Mouse (Mus musculus) megakaryocyte, embryonic 14.5 days (primary cell): ENCODE measurements around the gene Lcn4.

ENCODE experiments used
- FLI1 ChIP-seq: IDR thresholded peaks from 2 replicates; pipeline ENCODE4 v1.6.1; 2012; ENCODE audit warnings: low read length, inconsistent platforms, mixed read lengths
- GATA1 ChIP-seq: IDR thresholded peaks from 3 replicates; pipeline ENCODE4 v1.6.1; 2012; ENCODE audit warnings: mixed read lengths, low read length, inconsistent platforms, borderline replicate concordance

DNA sequence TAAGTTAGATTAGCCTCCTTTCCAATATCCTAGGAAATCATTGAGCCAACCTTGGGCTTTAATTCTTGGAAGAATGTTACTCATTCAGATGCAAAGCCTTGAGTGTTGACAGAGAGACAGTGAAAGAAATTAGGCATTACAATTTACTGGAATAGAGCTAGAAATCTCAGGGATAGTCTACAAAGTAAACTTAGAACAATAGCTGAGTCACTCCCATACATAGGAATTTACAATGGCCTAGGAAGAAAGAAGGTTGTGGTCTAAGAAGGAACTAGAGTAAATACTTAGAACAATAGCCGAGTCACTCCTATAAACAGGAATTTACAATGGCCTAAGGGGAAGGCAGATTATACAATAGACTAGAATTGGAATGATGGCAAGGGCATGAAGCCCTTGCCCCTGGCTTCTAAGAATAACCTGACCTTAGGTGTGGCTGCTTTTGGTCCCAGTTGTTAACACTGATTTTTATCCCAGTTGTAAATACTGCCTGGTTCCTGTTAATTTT is 15.1 kb upstream of the Lcn4 start:
- TF ChIP-seq GATA1 = no peak
- no peak for TF ChIP-seq FLI1
